Mouse (Mus musculus): ENCODE measurements around the gene Atxn1.

Atxn1 gene

GRCm38 (mm10) chr13:45740369-45740768 is 224.4 kb downstream of the Atxn1 start:
- in situ Hi-C loops (cut with MboI, MseI): no loop called here

GRCm38 (mm10) chr13:45736241-45736640 is 228.6 kb downstream of the Atxn1 start:
- in situ Hi-C loops (cut with MboI, MseI): no loop called here

DNA sequence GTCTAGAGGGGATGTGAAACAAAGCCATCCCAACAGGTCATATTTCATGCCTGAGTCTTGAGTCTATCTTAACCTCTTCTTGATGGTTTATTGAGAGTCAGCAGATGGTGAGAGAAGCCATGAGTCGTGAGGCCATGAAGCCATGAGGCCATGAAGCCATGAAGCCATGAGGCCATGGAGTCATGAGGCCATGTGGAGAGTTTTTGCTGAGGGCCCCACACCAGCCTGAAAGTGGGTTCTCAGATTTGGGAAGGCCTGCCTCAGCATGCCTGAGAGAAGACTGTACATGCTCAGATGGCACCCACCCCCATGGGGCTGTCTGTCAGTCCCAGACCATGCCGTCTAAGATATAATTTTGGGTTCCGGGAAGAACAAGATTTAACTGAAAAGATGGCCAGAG is 229.0 kb downstream of the Atxn1 start:
- in situ Hi-C loops (cut with MboI, MseI): no loop called here

- in situ Hi-C loops (cut with MboI, MseI): no loop called here
Measured at GRCm38 (mm10) chr13:45734531-45734930, 230.3 kb downstream of the Atxn1 start.

DNA sequence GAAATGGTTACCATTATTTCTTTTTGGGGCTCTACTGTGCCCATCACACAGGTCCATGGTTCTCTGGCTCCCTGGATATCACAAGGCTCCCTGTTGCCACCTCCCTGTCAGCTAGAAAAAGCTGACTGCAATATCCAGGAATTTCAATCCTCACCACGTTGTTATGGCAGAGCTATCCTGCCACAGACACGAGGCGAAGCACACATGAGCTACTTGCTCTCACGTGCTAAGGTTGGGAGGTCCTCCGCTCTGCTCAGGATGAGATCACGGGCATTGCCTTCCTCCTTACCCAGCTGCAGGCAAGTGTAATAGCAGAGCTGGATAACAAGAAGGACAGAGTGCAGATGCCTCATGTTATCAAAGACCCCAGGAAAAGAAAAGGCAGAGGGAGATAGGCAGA is 232.2 kb downstream of the Atxn1 start:
- in situ Hi-C loops (cut with MboI, MseI): no loop called here

GRCm38 (mm10) chr13:45726917-45727316 is 237.9 kb downstream of the Atxn1 start:
- in situ Hi-C loops (cut with MboI, MseI): no loop called here

GRCm38 (mm10) chr13:45726181-45726580 is 238.6 kb downstream of the Atxn1 start:
- in situ Hi-C loops (cut with MboI, MseI): no loop called here

DNA sequence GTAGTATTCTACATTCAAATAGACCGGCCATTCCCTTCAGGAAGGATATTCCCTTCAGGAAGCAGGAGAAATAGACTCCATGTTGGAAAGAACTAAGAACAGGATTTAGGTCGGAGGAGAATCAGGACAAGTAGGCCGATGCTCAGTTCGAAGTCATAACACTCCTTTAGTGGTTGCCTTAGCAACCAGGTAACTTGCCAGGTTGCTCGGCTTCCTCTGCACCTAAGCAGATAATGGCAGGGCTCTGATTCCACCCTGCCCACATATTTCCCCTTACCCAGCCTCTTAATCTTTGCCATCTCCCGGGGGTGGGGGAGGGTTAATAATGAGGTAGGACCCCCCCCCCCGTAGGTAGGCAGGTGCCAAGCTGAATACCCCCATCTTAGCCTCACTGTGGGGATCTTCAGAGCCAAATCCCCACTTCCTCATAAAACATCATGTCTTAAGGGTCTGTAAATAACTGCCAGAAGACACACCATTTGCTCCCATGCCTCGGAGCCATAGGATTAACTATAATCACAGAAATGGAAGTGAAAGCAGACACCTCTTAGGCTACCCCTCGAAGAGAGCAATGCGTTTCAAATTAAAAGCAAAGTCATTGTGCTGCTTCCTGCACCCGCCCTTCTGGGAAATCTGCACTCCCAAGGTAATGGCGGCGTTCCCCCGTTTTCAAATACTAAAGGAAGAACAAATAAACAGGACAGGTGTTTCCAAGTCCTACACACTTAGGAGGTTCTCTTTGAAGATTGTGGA is 240.1 kb downstream of the Atxn1 start:
- in situ Hi-C loops (cut with MboI, MseI): no loop called here

- in situ Hi-C loops (cut with MboI, MseI): no loop called here
Measured at GRCm38 (mm10) chr13:45722885-45723284, 241.9 kb downstream of the Atxn1 start.

GRCm38 (mm10) chr13:45721621-45722020 is 243.2 kb downstream of the Atxn1 start:
- in situ Hi-C loops (cut with MboI, MseI): no loop called here

- in situ Hi-C loops (cut with MboI, MseI): no loop called here
Measured at GRCm38 (mm10) chr13:45718850-45719249, 246.0 kb downstream of the Atxn1 start.

DNA sequence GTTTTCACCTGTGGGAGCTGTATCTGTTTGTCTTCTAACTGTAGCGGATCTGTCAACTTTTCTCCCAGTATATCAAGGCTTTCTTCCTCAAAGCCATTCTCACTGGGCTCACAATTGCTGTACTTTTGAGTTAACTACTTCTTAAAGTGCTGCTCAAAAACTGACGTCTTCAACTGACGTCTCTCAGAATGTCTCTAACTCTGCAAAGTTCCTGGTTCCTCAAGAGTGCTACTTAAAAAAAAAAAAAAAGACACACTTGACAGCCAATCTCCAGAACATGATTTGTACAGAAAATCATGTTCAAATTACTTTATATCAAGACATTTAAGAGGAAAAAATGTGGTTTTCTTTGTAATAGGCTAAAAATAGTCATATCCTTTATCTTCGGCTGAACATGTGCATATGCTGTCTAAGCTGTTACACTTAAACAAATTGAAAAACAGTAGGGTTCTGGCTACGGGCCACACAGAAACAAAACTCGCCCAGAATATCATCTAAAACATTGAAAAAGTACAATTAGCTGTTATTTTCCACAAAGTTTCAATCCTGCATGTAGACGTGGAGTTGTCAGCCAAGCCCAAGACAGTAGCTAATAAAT is 249.1 kb downstream of the Atxn1 start:
- in situ Hi-C loops (cut with MboI, MseI): no loop called here

DNA sequence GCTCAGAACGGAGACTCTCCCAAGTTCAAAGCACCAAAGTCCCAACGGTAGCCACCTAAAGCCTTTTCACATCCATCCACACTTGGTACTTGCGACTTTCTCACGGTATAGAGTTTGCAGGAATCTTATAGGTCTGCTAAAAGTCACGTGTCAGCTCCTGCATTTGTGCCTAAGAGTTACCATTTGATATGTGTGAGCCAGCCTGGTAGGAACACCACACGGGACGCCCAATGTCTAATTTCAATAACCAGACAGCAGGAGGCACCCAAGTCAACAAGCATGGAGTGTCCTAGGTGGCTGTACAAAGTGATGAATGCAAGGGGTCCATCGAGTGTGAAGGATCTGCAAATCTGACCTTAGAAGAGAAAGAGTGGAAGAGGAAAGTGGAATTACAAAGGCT is 254.8 kb downstream of the Atxn1 start:
- in situ Hi-C loops (cut with MboI, MseI): no loop called here

- in situ Hi-C loops (cut with MboI, MseI): no loop called here
Measured at GRCm38 (mm10) chr13:45709402-45709801, 255.4 kb downstream of the Atxn1 start.

- in situ Hi-C loops (cut with MboI, MseI): no loop called here
Measured at GRCm38 (mm10) chr13:45701296-45701790, 263.5 kb downstream of the Atxn1 start.

DNA sequence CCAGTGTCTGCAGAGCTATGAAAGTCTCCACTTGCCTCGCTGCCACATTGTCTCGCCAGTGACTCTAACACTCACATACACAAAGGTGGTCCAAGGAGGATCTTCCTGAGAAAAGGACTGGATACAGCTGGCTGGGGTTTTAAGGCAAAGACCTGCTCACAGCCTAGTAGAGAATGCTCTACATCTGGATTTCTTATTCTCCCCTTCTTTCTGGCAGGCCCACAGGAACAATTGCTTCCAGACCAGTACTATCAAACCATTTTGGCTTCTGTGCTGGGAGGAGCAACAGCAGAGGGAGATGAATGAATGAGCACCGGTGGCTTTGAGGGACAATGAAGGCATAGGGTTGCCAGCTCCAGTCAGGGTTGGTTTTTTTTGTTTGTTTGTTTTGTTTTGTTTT is 265.8 kb downstream of the Atxn1 start:
- in situ Hi-C loops (cut with MboI, MseI): loop anchor here (10.0 kb wide), 1 partner anchor 166 kb away; no protein-coding TSS in a partner anchor

- in situ Hi-C loops (cut with MboI, MseI): loop anchor here (10.0 kb wide), 1 partner anchor 169 kb away; no protein-coding TSS in a partner anchor
Measured at GRCm38 (mm10) chr13:45696009-45696408, 268.8 kb downstream of the Atxn1 start.

DNA sequence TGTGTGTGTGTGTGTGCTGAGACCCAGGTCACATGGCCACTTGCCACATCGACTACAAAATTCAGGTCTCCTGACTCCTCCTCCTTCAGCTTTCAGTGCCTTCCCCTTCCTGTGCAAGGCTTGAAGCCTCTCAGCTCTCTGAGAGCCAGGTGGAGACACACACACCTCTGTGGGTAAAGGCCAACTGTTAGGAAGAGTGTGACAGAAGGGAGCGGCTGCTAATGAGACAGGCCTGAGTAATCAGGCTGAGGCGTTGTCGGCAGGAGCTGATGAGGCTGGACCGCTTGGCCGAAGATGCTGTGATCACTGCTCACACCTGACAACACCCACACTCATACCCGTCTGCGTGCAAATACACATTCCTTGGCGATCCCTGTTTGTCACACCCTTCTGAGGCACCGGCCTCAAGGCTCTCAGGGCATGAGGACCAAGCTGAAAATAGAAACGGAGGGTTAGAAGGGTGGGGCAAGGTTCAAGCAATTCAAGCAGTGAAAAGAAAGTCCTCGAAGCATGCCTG is 269.8 kb downstream of the Atxn1 start:
- in situ Hi-C loops (cut with MboI, MseI): loop anchor here (10.0 kb wide), 1 partner anchor 170 kb away; no protein-coding TSS in a partner anchor

- in situ Hi-C loops (cut with MboI, MseI): loop anchor here (10.0 kb wide), 1 partner anchor 171 kb away; no protein-coding TSS in a partner anchor
Measured at GRCm38 (mm10) chr13:45693953-45694352, 270.9 kb downstream of the Atxn1 start.

DNA sequence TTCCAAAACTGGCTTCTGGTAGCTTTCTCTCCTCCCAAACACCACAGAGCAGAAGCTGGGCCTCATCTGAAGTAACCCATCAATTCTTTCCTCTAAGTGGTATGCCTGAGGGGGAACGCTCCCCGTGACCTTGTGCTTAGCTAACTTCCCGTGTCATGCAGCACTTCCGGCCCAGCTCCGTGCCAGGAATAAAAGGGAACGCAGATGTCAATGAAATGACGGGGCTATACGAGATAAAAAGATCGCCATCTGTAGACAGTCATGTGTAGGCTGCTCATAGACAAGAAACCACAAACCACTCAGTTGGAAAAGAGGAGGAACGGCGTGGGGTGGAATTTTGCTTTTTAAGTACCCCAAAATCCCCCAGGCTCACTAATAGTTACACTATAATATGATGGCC is 271.3 kb downstream of the Atxn1 start:
- in situ Hi-C loops (cut with MboI, MseI): loop anchor here (10.0 kb wide), 1 partner anchor 171 kb away; no protein-coding TSS in a partner anchor

- in situ Hi-C loops (cut with MboI, MseI): loop anchor here (10.0 kb wide), 1 partner anchor 172 kb away; no protein-coding TSS in a partner anchor
Measured at GRCm38 (mm10) chr13:45693126-45693525, 271.7 kb downstream of the Atxn1 start.

DNA sequence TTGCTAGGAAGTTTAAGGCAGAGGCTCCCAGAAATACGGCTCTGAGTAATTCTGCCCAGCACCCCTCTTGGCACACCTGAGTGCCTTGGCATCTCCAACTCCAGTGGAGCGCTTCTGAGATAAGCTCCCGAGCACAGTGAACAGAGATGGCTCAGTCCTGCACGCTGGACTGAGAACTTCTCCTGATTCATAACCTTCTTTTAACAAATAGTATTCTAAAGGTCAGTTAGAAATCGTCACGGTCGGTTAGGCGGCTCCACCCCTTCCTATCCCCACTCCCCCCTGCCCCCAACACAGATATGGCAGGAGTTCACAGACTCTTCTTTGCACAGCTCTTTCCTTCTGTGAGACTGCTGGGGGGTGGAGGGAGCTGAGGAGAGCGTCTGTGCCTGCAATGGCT is 272.4 kb downstream of the Atxn1 start:
- in situ Hi-C loops (cut with MboI, MseI): loop anchor here (10.0 kb wide), 1 partner anchor 172 kb away; no protein-coding TSS in a partner anchor
